Mouse (Mus musculus): ENCODE results near the gene Tmub2.

- TF ChIP-seq CTCF (IDR thresholded peaks at IDR 0.05; ENCODE audit: low read depth, low read length) (no peak), POLR2A (IDR thresholded peaks at IDR 0.05; ENCODE audit: extremely low read depth, insufficient read depth, low read length) (no peak)
Observed at GRCm38 (mm10) chr11:102309821-102310617, 25.3 kb downstream of the Tmub2 start.
